Mouse (Mus musculus) large intestine, adult 2 months (tissue): Measurements from ENCODE around the gene Gm6902. TPM values are rescaled to one million over a fixed set of nuclear protein-coding genes. Genes with fewer than 3 reads are reported as not detected.
"Not testable (repeated sequence)": the region's sequence is repeated elsewhere in the genome, so short reads cannot be mapped to it uniquely, and the experiment has no call there.

Source experiments
- DNase-seq: peaks from one replicate; pipeline ENCODE4 v3.0.0-alpha.2; 2012; ENCODE audit warnings: low read depth, low spot score
- WGBS: fragments of 180-500 bp; shearing (Covaris S2); methylation state at CpG from one replicate; pipeline ENCODE4 v1.1.7; 2018; 5-methylcytosine and 5-hydroxymethylcytosine counted together
- polyA plus RNA-seq: library from polyadenylated mRNA; depleted of rRNA; stranded (reverse); fragments of >200 nt; gene quantifications from 2 replicates; pipeline ENCODE4 v1.2.3, GENCODE M21; 2012; rRNA removed

Gm6902 gene
- polyA plus RNA-seq, result not detected in 2 replicates

DNA sequence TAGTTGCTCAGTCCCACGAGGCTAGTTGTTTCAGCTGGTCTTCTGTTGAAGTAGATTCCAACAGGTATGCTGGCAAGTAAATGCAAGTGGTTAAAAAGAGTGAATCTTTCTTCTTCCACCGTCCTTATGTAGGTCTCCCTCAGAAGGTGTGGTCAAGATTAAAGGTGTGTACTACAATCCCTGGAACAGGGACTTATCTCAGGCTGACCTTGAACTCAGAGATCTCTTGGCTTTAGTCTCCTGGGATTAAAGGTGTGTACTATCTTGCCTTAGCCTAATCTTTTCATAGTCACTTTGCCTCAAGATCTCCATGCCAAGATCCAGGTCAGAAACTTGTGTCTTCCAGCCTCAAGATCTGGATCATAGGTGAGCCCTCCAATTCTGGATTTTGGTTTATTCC lies at the start of gene Gm6902:
Gene Gm6902, minus strand, starts transcription at position 101 of the 400 bp plus-strand sequence.
- no CpG with 5 or more reads among the region's 2 CpGs for WGBS
- not testable (repeated sequence) for DNase-seq

DNA sequence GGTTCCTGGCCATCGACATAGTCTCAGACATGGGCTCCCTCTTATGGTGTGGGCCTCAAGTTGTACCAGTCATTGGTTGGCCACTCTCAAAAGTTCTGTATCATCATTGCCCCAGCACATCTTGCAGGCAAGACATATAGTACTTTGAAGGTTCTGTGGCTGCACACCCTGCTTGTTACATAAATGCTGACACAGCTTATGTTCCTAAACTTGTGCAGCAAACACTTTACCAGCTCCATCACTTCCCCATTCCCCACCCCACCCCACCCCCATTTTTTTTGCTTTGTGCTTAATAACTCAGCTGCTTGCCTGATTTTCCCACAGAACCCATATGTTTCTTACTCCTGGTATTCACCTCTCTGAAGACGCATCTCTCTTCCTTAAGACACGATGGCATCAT lies 22.2 kb upstream of the Gm6902 start, which contains the start of gene Nlrp4e:
Gene Nlrp4e, plus strand, starts transcription at position 301 of the 400 bp plus-strand sequence.
- DNase-seq, result not testable (repeated sequence)
- 82% methylated on average over 3 of the region's 3 CpGs for WGBS

DNA sequence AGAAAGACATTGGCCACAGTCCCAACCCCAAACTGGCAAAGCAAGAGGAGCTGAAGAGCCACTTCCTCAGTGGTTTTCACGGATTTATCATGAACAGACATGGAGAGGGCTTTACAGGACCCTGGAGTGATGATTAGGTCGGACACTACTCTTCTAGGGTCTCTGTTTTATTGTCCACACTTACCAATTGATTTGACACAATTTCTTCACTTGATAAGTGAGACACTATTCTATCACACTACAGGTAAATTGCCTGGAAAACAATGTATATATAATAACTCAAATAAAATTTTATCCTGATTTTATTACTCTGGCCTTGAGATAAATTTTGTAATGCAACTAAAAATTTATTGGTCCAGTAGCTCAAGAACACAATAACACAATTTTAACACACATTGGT lies 27.1 kb downstream of the Gm6902 start, which contains the start of gene Vmn1r166:
Gene Vmn1r166, minus strand, starts transcription at position 101 of the 400 bp plus-strand sequence.
- not testable (repeated sequence) for DNase-seq
- no CpG with 5 or more reads among the region's 2 CpGs for WGBS

Other genes starting within 250 kb of the Gm6902 start
- not detected in 2 replicates for gene Vmn1r163, start 223.4 kb downstream of the Gm6902 start, polyA plus RNA-seq
- not detected in 2 replicates for gene Gm8720, start 211.4 kb downstream of the Gm6902 start, polyA plus RNA-seq
- not detected in 2 replicates for gene Gm10662, start 134.4 kb downstream of the Gm6902 start, polyA plus RNA-seq
- not detected in 2 replicates for gene Vmn1r165, start 61.6 kb downstream of the Gm6902 start, polyA plus RNA-seq
- gene Vmn1r166, start 27.2 kb downstream of the Gm6902 start, polyA plus RNA-seq, result not detected in 2 replicates
- not detected in 2 replicates for gene Nlrp4e, start 22.3 kb upstream of the Gm6902 start, polyA plus RNA-seq
- not detected in 2 replicates for gene Nlrp5, start 107.0 kb upstream of the Gm6902 start, polyA plus RNA-seq
- gene Vmn1r167, start 228.3 kb upstream of the Gm6902 start, polyA plus RNA-seq, result not detected in 2 replicates